Mouse (Mus musculus): Measurements from ENCODE around the gene Clec11a.
"Not testable (repeated sequence)": the region's sequence is repeated elsewhere in the genome, so short reads cannot be mapped to it uniquely, and the experiment has no call there.

The Clec11a gene

GRCm38 (mm10) chr7:44326614-44327013 is 19.9 kb upstream of the Clec11a start:
- DNase-seq (ENCODE audit: low spot score in 2 of 2) = no peak

- no peak for DNase-seq (ENCODE audit: low spot score in 2 of 2)
Observed at GRCm38 (mm10) chr7:44322290-44322689, 15.6 kb upstream of the Clec11a start.

GRCm38 (mm10) chr7:44320886-44321285 is 14.2 kb upstream of the Clec11a start:
- no peak for DNase-seq (ENCODE audit: low spot score in 2 of 2)

GRCm38 (mm10) chr7:44317913-44318312 is 11.2 kb upstream of the Clec11a start:
- no peak for DNase-seq (ENCODE audit: low spot score in 2 of 2)

- no peak for DNase-seq (ENCODE audit: low spot score in 2 of 2)
Observed at GRCm38 (mm10) chr7:44312484-44312883, 5.8 kb upstream of the Clec11a start.

GRCm38 (mm10) chr7:44311713-44312304 is 5.1 kb upstream of the Clec11a start:
- DNase-seq (ENCODE audit: low spot score in 2 of 2) = no peak

- DNase-seq (ENCODE audit: low spot score in 2 of 2) = no peak
Observed at GRCm38 (mm10) chr7:44310878-44311712, 4.4 kb upstream of the Clec11a start.

- no peak for DNase-seq (ENCODE audit: low spot score in 2 of 2)
Observed at GRCm38 (mm10) chr7:44310285-44310877, 3.7 kb upstream of the Clec11a start.

GRCm38 (mm10) chr7:44309475-44310284 is 3.0 kb upstream of the Clec11a start, which contains the start of gene Shank1:
Gene Shank1 (plus strand): TSS chr7:44310253.
- DNase-seq (ENCODE audit: low spot score in 2 of 2) = no peak

GRCm38 (mm10) chr7:44307261-44308020 is 739 bp upstream of the Clec11a start:
- no peak for DNase-seq (ENCODE audit: low spot score in 2 of 2)

- DNase-seq (ENCODE audit: low spot score in 2 of 2) = no peak
Observed at GRCm38 (mm10) chr7:44305686-44306085, 1.0 kb downstream of the Clec11a start.

GRCm38 (mm10) chr7:44304775-44305641 is 1.7 kb downstream of the Clec11a start:
- peak; percentile 91 to 98 for DNase-seq (ENCODE audit: low spot score in 2 of 2)

- no peak for DNase-seq (ENCODE audit: low spot score in 2 of 2)
Observed at GRCm38 (mm10) chr7:44304463-44304774, 2.3 kb downstream of the Clec11a start.

- DNase-seq (ENCODE audit: low spot score in 2 of 2) = no peak
Observed at GRCm38 (mm10) chr7:44303346-44304340, 3.1 kb downstream of the Clec11a start.

- DNase-seq (ENCODE audit: low spot score in 2 of 2) = not testable (repeated sequence)
Observed at GRCm38 (mm10) chr7:44297501-44297900, 9.2 kb downstream of the Clec11a start.

GRCm38 (mm10) chr7:44291418-44291817 is 15.3 kb downstream of the Clec11a start:
- no peak for DNase-seq (ENCODE audit: low spot score in 2 of 2)

- no peak for DNase-seq (ENCODE audit: low spot score in 2 of 2)
Observed at GRCm38 (mm10) chr7:44290986-44291385, 15.7 kb downstream of the Clec11a start.

- DNase-seq (ENCODE audit: low spot score in 2 of 2) = no peak
Observed at GRCm38 (mm10) chr7:44287760-44288159, 18.9 kb downstream of the Clec11a start.

GRCm38 (mm10) chr7:44281586-44281985 is 25.1 kb downstream of the Clec11a start:
- no peak for DNase-seq (ENCODE audit: low spot score in 2 of 2)
